Mouse (Mus musculus) heart, embryonic 15.5 days (tissue): Measurements from ENCODE around the gene Krt19. TPM values are rescaled to one million over a fixed set of nuclear protein-coding genes. Genes with fewer than 3 reads are reported as not detected.

ENCODE experiments used
- polyA plus RNA-seq: library from polyadenylated mRNA; unstranded; fragments of >200 nt; fragmentation: Nextera tagmentation; extraction: Ambion mirVana; gene quantifications from 2 replicates; pipeline ENCODE4 v1.2.1, GENCODE M21; 2015

Krt19 gene
- polyA plus RNA-seq, 1 experiment from 2014 or later, result 42.6 TPM

Other genes starting within 250 kb of the Krt19 start
- not detected in 2 replicates for gene Krtap31-1, start 240.7 kb downstream of the Krt19 start, polyA plus RNA-seq
- gene Gm11565, start 233.9 kb downstream of the Krt19 start, polyA plus RNA-seq, result not detected in 2 replicates
- gene Krtap31-2, start 212.4 kb downstream of the Krt19 start, polyA plus RNA-seq, result not detected in 2 replicates
- gene Krtap9-5, start 200.2 kb downstream of the Krt19 start, polyA plus RNA-seq, result not detected in 2 replicates
- not detected in 2 replicates for gene Krtap29-1, start 169.6 kb downstream of the Krt19 start, polyA plus RNA-seq
- not detected in 2 replicates for gene Krtap16-1, start 162.1 kb downstream of the Krt19 start, polyA plus RNA-seq
- gene Krtap17-1, start 154.7 kb downstream of the Krt19 start, polyA plus RNA-seq, result 0.76 TPM in 1 of 2 replicates, not detected in the other
- not detected in 2 replicates for gene Krt33a, start 132.5 kb downstream of the Krt19 start, polyA plus RNA-seq
- gene Krt33b, start 118.8 kb downstream of the Krt19 start, polyA plus RNA-seq, result 0.09 TPM in 1 of 2 replicates, not detected in the other
- not detected in 2 replicates for gene Krt34, start 107.1 kb downstream of the Krt19 start, polyA plus RNA-seq
- not detected in 2 replicates for gene Krt31, start 98.1 kb downstream of the Krt19 start, polyA plus RNA-seq
- not detected in 2 replicates for gene Krt32, start 60.4 kb downstream of the Krt19 start, polyA plus RNA-seq
- not detected in 2 replicates for gene Krt35, start 52.4 kb downstream of the Krt19 start, polyA plus RNA-seq
- 0.10 TPM in 1 of 2 replicates, not detected in the other for gene Krt36, start 43.0 kb downstream of the Krt19 start, polyA plus RNA-seq
- gene Krt13, start 27.1 kb downstream of the Krt19 start, polyA plus RNA-seq, result 0.45 and 0.62 TPM in 2 replicates
- 4.2 and 20.2 TPM in 2 replicates for gene Krt15, start 12.7 kb downstream of the Krt19 start, polyA plus RNA-seq
- gene Krt9, start 44.6 kb upstream of the Krt19 start, polyA plus RNA-seq, result not detected in 2 replicates
- 3.0 and 4.8 TPM in 2 replicates for gene Krt14, start 58.9 kb upstream of the Krt19 start, polyA plus RNA-seq
- gene Krt16, start 100.2 kb upstream of the Krt19 start, polyA plus RNA-seq, result 0.27 TPM in 1 of 2 replicates, not detected in the other
- gene Krt17, start 112.4 kb upstream of the Krt19 start, polyA plus RNA-seq, result 5.2 and 42.7 TPM in 2 replicates
- not detected in 2 replicates for gene Krt42, start 121.2 kb upstream of the Krt19 start, polyA plus RNA-seq
- gene Eif1, start 171.2 kb upstream of the Krt19 start, polyA plus RNA-seq, result 1,413 and 1,738 TPM in 2 replicates
- gene Gast, start 185.7 kb upstream of the Krt19 start, polyA plus RNA-seq, result not detected in 2 replicates
- 5.3 and 7.7 TPM in 2 replicates for gene Hap1, start 207.5 kb upstream of the Krt19 start, polyA plus RNA-seq
- 117 and 140 TPM in 2 replicates for gene Jup, start 249.1 kb upstream of the Krt19 start, polyA plus RNA-seq